Mouse (Mus musculus) splenic B cell, adult 2 months (primary cell): ENCODE measurements around the gene Mum1.
"Not testable (repeated sequence)": the region's sequence is repeated elsewhere in the genome, so short reads cannot be mapped to it uniquely, and the experiment has no call there.

Source experiments
- DNase-seq: peaks from one replicate; pipeline ENCODE4 v3.0.0-alpha.2; 2011; ENCODE audit warnings: low read depth, low spot score
- H3K27me3 ChIP-seq: 2 replicates; pipeline ENCODE4 v1.6.1; 2012; ENCODE audit warnings: mild to moderate bottlenecking, low read length, moderate library complexity, mixed read lengths; ENCODE audit not compliant: control insufficient read depth, poor library complexity, insufficient read depth, severe bottlenecking
- H3K36me3 ChIP-seq: 2 replicates; pipeline ENCODE4 v1.6.1; 2012; ENCODE audit warnings: mild to moderate bottlenecking, low read length, moderate library complexity, mixed read lengths; ENCODE audit not compliant: control insufficient read depth, poor library complexity, insufficient read depth, severe bottlenecking

The Mum1 gene

DNA sequence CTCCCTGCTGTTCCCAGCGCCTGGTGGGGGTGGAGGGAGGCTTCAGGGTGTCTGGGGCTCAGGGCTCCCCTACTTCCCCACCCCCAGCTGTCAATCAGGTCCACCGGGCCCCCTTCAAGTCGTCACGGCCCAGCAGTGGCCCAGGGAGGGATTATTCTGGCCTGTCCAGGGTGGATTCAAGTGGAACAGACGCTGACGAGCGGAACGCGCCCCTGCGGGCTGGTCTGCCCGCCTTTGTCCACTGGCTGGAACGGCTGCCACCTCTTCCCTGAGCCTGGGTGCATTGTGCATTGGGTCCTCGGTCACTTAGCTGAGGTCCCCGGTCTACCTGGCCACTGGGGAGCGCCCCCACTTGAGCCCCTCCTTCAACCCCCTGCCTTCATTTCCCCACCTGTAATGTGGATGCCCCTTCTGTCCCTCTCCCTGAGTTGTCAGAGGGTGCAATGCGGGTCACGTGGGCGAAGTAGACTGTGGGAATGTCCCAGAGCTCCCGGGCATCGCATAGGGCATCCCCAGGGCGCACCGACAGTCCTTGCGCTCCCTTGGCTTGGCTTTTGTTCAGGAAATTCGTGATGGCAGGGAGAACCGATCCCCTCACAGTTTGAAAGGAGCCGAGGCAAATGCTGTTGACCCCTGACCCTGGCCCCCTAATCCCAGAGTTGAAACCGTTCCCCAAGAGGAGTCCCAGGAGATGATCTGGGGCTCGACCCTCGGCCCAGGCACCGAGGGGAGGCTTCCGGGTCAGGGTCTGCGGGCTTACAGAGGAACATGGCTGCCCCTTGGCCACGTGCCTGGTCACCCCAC is 29.3 kb upstream of the Mum1 start:
- Histone ChIP-seq H3K27me3 (no peaks in the 10 kb centered on the region), H3K36me3 (no peaks in the 10 kb centered on the region)
- DNase-seq, result no peak

DNA sequence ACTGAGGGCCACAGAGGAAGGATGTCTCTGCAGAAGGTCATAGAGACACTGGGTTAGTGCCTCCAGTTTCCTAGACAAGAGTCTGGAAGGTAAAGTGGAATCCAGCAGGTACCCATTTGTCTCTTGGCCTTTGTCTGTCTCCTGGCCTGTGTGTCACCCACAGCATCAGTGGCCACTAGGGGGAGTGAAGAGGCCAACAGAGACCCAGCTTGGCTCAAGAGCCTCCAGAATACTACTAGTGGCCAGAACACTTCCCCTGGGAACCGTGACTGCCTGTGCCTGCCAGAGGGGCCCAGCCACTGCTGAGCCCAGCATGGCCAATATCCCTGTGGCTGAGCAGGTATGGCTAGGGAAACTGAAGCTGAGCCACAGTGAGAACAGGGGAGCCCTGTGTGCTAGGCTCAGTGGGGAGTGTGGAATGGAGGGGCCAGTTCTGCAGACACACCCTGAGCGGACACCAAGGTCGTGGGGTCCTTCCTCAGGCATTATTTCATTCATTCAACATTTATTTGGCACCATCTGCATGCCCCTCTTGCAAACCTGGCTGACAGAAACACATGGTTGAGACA is 26.7 kb upstream of the Mum1 start:
- no peaks in the 10 kb centered on the region for H3K27me3 ChIP-seq
- peak; percentile 91 for DNase-seq

GRCm38 (mm10) chr10:80200485-80200884 is 25.7 kb upstream of the Mum1 start:
- no peaks in the 10 kb centered on the region for H3K27me3 ChIP-seq
- DNase-seq, result no peak
- H3K36me3 ChIP-seq, result no peaks in the 10 kb centered on the region

More for the DNA sequence above, 26.7 kb upstream of the Mum1 start:
- no peaks in the 10 kb centered on the region for H3K36me3 ChIP-seq

GRCm38 (mm10) chr10:80204055-80204454 is 22.2 kb upstream of the Mum1 start:
- H3K36me3 ChIP-seq, result no peaks in the 10 kb centered on the region

GRCm38 (mm10) chr10:80207201-80207600 is 19.0 kb upstream of the Mum1 start:
- no peaks in the 10 kb centered on the region for H3K36me3 ChIP-seq
- no peak for DNase-seq
- no peaks in the 10 kb centered on the region for H3K27me3 ChIP-seq

More at GRCm38 (mm10) chr10:80204055-80204454, 22.2 kb upstream of the Mum1 start:
- H3K27me3 ChIP-seq, result no peaks in the 10 kb centered on the region
- DNase-seq, result no peak

DNA sequence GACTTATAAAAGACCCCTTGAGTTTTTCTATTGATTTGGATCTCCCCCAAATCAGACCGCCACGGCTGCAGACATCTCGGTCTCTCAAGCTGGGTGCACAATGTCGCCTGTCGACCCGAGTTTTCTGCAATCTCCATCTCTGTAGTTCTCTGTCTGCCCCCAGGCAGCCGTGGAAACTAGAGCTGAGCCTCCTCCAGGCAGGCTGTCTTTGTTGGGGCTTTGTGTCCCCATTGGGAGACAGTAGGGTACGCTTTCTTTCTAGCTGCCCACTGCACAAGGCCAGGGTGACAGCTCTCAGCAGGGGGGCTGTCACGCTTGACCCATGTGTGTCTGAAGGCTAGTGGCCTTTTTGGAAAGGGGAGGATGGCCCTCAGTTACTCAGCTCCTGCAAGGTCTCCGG is 18.6 kb upstream of the Mum1 start:
- DNase-seq, result no peak
- H3K27me3 ChIP-seq, result no peaks in the 10 kb centered on the region
- H3K36me3 ChIP-seq, result no peaks in the 10 kb centered on the region

DNA sequence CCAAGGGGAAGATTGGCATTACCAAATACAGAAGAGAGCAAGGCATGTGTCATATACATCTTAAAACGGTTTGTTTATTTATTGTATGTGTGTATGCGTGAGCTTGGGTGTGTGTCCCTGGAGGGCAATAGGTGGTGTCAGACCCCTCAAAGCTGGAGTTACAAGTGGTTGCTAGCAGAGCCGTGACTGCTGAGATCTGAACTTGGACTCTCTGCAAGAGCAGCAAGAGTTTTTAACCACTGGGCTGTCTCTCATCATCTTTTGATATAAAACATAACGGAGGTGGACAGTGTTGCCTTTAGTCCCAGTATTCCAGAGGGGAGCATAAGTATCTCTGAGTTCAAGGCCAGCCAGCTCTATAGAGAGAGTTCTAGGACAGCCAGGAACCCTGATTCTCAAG is 18.0 kb upstream of the Mum1 start:
- Histone ChIP-seq H3K36me3 (no peaks in the 10 kb centered on the region), H3K27me3 (no peaks in the 10 kb centered on the region)
- no peak for DNase-seq

GRCm38 (mm10) chr10:80208841-80209371 is 17.3 kb upstream of the Mum1 start:
- DNase-seq, result no peak
- no peaks in the 10 kb centered on the region for H3K36me3 ChIP-seq
- no peaks in the 10 kb centered on the region for H3K27me3 ChIP-seq

GRCm38 (mm10) chr10:80211547-80212103 is 14.6 kb upstream of the Mum1 start:
- not testable (repeated sequence) for DNase-seq, H3K27me3 ChIP-seq, H3K36me3 ChIP-seq

DNA sequence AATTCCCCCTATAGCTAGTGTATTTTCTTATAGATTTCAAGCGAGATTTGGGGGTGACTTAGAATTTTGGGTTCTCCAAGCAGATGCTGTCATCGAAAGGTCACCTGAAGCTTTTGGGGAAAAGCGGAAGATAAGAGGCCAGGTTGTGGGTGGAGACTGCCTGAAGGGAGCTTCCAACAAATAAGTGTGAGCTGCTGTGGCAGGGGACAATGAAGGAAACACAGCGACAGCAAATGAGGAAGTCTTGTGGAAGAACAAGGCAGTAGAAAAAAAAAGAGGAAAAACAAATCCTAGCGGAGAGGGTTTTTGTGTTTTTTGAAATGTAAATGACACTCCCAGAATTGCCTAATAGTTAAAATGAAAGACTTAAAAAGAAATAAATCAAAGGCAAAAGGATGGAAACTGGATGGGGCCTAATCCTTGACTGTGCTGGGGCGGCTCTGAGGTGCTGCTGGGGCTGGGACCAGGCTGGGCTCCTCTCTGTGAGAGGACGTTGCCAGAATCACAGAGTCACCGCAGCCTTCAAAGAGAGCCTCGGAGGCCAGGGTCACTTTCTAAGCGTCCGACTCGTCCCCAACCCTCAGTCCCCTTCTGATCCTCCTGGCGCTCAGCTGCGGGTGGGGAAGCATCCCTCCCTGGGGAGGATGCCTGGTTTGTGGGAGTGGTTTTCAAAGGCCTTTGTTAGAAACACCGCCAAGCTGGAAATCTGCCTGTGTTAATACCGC is 11.0 kb upstream of the Mum1 start:
- Histone ChIP-seq H3K36me3 (no peaks in the 10 kb centered on the region), H3K27me3 (no peaks in the 10 kb centered on the region)
- no peak for DNase-seq

- DNase-seq, result no peak
- no peaks in the 10 kb centered on the region for H3K36me3 ChIP-seq
Observed at GRCm38 (mm10) chr10:80220676-80221075, 5.6 kb upstream of the Mum1 start.

DNA sequence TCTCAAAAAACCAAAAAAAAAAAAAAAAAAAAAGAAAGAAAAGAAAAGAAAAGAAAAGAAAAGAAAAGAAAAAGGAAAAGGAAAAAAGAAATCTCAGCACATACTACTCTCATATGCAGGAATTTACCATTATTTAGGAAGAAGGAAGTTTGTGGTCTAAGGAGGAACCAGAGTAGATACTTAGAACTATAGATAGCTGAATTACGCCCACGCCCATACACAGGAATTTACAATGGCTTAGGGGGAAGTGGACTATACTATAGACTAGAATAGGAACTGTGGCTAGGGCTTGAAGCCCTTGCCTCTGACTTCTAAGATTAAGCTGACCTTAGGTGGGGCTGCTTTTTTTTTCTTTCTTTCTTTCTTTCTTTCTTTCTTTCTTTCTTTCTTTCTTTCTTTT is 3.1 kb upstream of the Mum1 start:
- peak; percentile 62 for DNase-seq
- H3K36me3 ChIP-seq, H3K27me3 ChIP-seq: not testable (repeated sequence)

More at GRCm38 (mm10) chr10:80220676-80221075, 5.6 kb upstream of the Mum1 start:
- H3K27me3 ChIP-seq, result no peaks in the 10 kb centered on the region

DNA sequence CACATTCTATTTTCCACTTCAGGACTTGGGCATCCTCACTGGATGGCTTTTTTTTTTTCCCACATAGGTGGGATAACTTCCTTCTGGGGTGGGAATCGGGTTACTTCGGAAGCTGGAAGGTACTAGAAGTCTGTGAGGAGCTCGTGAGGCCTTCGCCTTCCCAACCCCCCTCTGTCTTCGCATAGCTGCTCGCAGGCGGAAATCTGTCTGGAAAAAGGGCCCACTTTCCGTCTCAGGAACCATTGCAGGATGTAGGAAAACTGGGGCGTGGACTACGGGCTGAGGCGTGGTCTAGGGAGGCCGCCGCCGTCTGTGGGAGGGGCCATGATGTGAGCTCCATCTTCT is 191 bp upstream of the Mum1 start:
- no peaks in the 10 kb centered on the region; the same call in 1 of the 2 replicates for H3K36me3 ChIP-seq
- no peak for DNase-seq

DNA sequence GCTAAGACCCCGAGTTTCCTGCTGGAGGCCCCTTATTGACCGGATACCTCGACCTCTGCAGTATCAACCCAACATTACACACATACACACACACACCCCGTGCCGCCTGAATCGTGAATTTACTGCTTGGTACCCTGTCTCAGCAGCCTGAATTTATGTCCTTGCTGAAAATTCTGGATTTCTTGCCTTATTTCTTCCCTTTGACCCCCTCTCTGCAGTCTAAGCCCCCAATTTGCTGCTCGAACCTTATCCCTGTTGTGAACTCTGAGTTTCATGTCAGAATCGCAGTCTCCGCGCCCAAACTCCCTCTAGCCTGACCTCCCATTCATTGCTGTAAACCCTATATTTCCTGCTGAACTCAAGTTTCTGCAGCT is 919 bp downstream of the Mum1 start:
- no peaks in the 10 kb centered on the region; the same call in 1 of the 2 replicates for H3K36me3 ChIP-seq
- no peaks in the 10 kb centered on the region for H3K27me3 ChIP-seq
- no peak for DNase-seq

More for the DNA sequence above, 191 bp upstream of the Mum1 start:
- H3K27me3 ChIP-seq, result no peaks in the 10 kb centered on the region
